Mouse (Mus musculus) CH12F3 (cell line): ENCODE data around the gene Aebp2.
"Not testable (repeated sequence)": the region's sequence is repeated elsewhere in the genome, so short reads cannot be mapped to it uniquely, and the experiment has no call there.

Experiments used
- in situ Hi-C: fragments of 300-500 bp; cut with MboI; formaldehyde crosslinking; loops from 2 replicates; pipeline ENCODE4 v1.14.3; 2020; ENCODE audit warnings: low sequenced_read_pairs

Gene Aebp2

GRCm38 (mm10) chr6:140622391-140623225, at the start of gene Aebp2:
Gene Aebp2, plus strand, starts transcription at chr6:140622663.
- in situ Hi-C loops = no loop called here

- in situ Hi-C loops = no loop called here
Observed at GRCm38 (mm10) chr6:140574943-140575342, 47.5 kb upstream of the Aebp2 start.

- in situ Hi-C loops = no loop called here
Observed at GRCm38 (mm10) chr6:140576133-140576532, 46.3 kb upstream of the Aebp2 start.

GRCm38 (mm10) chr6:140576961-140577821, 45.3 kb upstream of the Aebp2 start:
- in situ Hi-C loops = no loop called here

GRCm38 (mm10) chr6:140577822-140578170, 44.7 kb upstream of the Aebp2 start:
- in situ Hi-C loops = no loop called here

- in situ Hi-C loops = not testable (repeated sequence)
Observed at GRCm38 (mm10) chr6:140578985-140579384, 43.5 kb upstream of the Aebp2 start.

DNA sequence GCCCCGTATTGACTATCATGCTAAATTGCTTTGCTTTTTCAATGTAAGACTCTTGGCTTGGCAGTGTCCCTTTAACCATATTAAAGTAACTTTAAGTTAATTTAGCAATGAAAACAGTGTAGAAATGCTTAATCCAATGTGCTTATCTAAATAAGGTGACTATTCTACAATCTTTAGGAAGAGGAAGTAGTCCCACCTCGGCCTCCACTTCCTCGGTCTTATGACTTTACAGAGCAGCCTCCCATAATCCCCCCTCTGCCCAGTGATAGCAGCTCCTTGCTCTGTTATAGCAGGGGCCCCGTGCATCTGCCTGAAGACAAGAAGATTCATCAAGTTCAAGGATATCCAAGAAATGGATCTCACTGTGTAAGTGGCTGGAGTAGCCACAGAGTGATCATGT, 42.3 kb upstream of the Aebp2 start:
- in situ Hi-C loops = no loop called here

- in situ Hi-C loops = no loop called here
Observed at GRCm38 (mm10) chr6:140586714-140587259, 35.7 kb upstream of the Aebp2 start.

- in situ Hi-C loops = no loop called here
Observed at GRCm38 (mm10) chr6:140591331-140591730, 31.1 kb upstream of the Aebp2 start.

DNA sequence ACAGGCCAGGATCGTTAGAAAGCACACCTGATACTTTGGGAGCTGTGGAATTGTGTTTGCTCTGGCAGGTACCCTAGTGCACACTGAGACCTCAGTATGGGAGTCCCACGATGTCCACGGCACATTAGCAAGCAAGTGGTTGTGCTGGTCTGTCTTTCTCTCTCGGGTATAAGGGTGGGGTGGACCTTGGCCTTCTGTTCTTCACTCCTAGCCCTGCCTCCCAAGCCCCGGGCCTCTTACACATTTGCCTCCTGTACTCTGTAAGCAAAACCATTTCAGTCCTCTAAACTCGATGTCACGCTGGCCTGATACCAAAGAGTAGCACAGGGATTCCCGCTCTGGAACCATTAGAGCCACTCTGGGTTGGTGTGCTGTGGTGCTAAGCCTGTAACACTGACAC, 29.8 kb upstream of the Aebp2 start:
- in situ Hi-C loops = no loop called here

DNA sequence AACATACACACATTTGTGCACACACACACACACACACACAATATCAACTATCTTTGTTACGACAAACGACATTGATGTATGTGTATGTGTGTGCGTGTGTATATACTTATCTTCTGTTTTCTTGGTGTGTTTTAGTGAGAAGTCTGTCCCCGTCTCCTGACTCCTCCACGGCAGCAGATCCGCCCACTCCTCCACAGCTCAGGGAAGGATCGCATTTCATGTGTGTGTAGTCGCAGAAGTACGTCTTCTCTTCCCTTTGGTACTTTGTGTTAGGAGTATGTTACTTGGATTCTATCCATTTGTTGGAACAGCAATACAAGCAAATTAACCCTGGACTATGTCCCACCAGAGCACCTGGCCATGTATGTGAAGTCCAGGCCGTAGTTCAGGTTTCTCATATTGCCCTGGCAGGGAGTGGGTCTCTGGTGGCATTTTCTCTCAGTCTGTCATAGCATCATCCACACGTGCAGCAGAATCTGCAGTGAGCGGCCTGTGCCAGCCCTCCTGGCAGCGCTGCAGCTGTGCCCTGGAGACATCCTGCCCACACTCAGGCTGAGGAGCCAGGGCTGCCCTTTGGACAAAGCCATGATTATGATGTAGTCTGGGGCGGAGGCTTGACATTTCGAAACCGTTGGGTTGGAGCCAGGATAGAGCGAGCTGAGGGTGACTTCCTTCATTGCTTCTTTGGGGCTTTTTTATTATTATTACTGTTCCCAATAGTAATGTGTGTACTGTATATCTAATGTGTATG, 28.9 kb upstream of the Aebp2 start:
- in situ Hi-C loops = no loop called here

GRCm38 (mm10) chr6:140595551-140595950, 26.9 kb upstream of the Aebp2 start:
- in situ Hi-C loops = not testable (repeated sequence)

- in situ Hi-C loops = no loop called here
Observed at GRCm38 (mm10) chr6:140597381-140598329, 24.8 kb upstream of the Aebp2 start.

GRCm38 (mm10) chr6:140598516-140598915, 23.9 kb upstream of the Aebp2 start:
- in situ Hi-C loops = no loop called here

GRCm38 (mm10) chr6:140599337-140599736, 23.1 kb upstream of the Aebp2 start:
- in situ Hi-C loops = no loop called here

- in situ Hi-C loops = not testable (repeated sequence)
Observed at GRCm38 (mm10) chr6:140600671-140601070, 21.8 kb upstream of the Aebp2 start.

- in situ Hi-C loops = no loop called here
Observed at GRCm38 (mm10) chr6:140601175-140601574, 21.3 kb upstream of the Aebp2 start.

GRCm38 (mm10) chr6:140603228-140603944, 19.1 kb upstream of the Aebp2 start:
- in situ Hi-C loops = no loop called here

DNA sequence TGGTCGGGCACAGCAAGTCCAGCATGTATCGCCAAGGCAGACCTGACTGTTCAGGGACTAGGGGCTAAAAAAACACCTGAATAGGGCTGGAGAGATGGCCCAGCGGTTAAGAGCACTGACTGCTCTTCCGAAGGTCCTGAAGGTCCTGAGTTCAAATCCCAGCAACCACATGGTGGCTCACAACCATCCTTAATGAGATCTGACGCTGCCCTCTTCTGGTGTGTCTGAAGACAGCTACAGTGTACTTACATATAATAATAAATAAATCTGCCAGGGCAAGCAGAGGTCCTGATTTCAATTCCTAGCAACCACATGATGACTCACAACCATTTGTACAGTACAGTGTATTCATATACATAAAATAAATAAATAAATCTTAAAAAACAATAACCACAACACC, 17.3 kb upstream of the Aebp2 start:
- in situ Hi-C loops = not testable (repeated sequence)
